Mouse (Mus musculus): ENCODE results near the gene Bcorl1.

Bcorl1 gene

DNA sequence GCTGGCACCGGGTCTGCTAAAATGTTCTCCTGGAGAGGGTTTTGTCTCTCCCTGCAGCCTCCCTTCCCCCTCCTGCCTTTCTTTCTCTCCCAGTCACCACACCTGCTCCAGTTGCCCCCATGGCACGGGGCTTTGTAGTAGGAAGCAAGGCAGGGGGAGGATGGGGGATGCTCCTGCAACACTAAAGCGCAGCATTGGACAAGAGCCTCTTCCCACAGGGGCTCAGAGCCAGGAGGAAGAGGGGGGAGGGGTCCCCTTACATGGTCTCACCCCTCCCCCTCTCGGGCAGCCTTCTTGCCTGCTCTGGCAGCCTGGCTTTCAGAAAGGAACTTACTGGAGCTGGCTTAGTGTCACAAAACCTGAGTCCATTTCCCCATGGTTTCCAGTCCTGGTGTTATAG, 44.8 kb downstream of the Bcorl1 start:
- in situ Hi-C loops (cut with MboI; ENCODE audit: low sequenced_read_pairs), result no loop called here

DNA sequence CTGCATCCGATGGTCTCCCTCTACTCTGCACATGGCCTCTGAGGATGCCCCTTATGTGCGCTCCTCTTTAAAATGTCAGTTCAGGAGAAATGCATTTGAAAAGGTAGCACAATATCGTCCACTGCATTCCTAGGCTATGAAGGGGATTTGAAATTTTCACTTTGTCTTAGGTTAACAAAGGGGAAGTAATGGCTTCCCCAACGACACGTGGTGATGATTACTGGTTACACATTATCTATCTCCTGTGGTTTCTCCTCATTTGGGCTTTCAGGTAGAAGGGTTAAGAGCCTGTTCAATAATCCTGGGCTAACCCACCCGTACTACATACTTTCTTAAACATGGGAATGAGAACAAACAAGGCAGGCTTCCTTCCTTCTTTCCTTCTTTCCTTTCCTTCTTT, 48.2 kb downstream of the Bcorl1 start:
- in situ Hi-C loops (cut with MboI; ENCODE audit: low sequenced_read_pairs), result no loop called here

DNA sequence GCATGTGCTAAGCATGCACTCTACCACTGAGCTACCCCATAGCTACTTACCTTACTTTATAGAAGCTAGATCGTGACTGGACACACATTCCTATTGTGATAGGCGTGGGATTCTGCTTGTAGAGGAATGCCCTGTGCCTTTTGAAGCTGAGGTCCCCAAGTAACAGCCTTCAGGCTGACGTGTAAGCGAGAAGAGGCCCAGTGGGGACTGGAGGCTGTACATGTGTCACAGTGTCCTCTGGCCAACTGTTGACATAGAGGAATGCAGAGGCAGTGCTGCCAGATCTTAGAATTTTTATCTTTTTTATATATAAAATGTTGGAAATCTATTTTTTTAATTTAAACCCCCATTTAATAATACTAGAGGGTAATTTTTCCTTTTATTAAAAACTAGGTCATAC, 58.8 kb downstream of the Bcorl1 start:
- in situ Hi-C loops (cut with MboI; ENCODE audit: low sequenced_read_pairs), result loop anchor here (25.0 kb wide), 1 partner anchor 413 kb away; no protein-coding TSS in a partner anchor

DNA sequence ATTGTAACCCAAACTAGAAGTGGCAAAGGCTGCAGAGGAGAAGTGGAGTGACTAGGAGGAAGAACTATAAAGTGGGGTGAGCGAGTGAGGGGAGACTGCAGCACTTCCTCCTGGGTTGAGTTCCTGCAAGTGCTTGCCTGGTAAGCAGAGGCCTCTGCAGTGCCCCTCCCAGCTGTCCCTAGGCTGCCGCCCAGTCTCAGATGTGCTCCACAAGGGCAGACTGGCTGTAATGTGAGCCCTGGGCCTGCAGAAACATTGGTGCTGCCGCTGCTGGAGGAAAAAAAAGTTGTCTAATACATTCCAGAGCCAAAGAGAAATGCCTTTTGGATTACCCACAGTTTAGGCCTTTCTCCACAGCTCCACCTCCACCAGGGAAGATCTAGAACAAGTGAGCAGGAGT, 64.0 kb downstream of the Bcorl1 start:
- in situ Hi-C loops (cut with MboI; ENCODE audit: low sequenced_read_pairs), result loop anchor here (25.0 kb wide), 1 partner anchor 418 kb away; no protein-coding TSS in a partner anchor

DNA sequence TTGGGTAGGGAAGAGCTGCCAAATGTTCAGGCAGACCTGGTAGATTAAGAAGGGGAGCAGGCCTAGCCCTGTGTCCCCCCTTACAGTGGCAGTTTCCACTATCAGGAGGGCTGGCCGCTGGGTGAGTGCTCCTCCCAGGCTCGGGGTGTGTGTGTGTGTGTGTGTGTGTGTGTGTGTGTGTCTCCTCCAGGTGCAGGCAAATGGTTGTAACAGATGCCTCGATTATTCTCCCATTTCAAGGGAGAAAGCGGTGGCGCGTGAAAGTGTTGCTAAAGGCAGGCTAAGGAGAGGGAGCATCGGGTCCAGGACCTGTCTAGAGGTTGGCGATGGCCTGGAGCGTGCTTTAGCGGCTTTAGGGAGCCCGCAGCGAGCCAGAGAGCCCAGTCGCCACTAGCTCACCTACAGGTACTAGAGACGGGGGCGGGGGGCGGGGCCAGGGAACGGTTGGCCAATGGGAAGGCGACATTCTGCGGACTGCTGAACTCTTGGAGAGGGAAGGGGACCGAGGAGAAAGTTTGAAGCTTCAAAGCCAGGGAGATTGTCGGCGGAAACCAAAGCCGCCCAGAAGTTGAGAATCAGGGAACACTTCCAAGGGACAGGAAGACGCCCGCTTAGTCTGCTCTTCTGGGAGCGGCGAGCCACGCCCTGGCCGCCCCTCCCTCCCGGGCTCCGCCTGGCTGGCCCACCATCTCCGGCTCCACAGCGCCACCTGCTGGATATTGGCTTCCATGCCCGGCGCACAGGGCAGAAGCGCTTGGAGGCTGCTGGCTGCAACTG, 68.6 kb downstream of the Bcorl1 start:
- in situ Hi-C loops (cut with MboI; ENCODE audit: low sequenced_read_pairs), result loop anchor here (10.0 to 25.0 kb wide), 2 partner anchors 55 to 422 kb away; partner anchors contain the start of gene Elf4

DNA sequence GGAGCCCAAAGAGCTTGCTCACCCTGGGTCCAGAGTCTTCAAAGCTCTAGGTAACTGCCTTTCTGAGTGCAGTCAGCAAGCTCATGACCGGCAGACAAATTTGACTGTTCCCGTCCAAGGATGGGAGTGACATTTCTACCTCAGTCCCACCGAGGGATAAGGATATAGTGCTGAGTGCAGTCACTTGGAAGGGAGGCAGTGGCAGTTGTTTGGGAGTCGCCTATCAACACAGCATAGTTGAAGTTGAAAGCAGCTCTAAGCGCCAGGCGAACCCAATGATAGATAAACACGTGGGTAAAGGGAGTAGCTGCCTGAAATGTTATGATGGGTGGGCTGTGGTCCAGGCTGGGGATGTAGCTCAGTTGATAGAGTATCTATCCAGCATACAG, 69.2 kb downstream of the Bcorl1 start:
- in situ Hi-C loops (cut with MboI; ENCODE audit: low sequenced_read_pairs), result loop anchor here (10.0 to 25.0 kb wide), 2 partner anchors 54 to 423 kb away; partner anchors contain the start of gene Elf4

DNA sequence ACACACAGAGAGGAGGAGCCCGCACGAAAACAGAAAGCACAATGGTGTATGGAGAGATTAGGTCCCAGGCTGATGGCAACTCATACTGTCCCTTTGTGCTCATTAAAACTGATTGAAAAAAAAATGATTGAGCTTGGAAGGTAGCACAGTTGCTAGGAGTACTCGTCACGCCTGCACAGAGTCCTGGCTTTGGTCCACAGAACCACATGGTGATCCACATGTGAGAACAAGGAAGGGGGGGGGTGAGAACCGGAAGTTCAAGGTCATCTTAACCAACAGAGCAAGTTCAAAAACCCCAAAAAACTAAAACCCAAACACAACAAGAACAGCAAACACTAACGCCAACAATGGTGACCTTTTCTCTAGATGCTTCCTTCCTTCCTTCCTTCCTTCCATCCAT, 71.5 kb downstream of the Bcorl1 start:
- in situ Hi-C loops (cut with MboI; ENCODE audit: low sequenced_read_pairs), result loop anchor here (10.0 to 25.0 kb wide), 2 partner anchors 52 to 425 kb away; partner anchors contain the start of gene Elf4

DNA sequence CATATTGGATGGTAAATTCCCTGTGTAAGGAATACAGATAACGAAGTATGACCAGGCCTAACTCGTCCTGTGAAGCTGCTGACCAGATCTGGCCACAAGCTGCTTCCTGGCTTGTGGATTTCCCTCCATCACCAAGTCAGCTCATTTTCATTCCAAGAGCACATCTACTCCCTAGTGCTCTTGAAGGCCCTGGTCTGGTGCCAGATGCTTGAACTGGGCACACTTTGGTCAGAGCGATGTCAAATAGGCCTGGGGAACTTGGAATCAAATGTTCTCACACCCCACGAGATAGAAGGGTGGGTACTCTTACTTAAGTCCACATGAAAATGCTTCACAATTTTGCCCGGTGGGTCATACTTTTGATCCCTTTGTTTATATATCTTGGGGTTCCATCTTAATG, 73.1 kb downstream of the Bcorl1 start:
- in situ Hi-C loops (cut with MboI; ENCODE audit: low sequenced_read_pairs), result loop anchor here (10.0 to 25.0 kb wide), 2 partner anchors 51 to 427 kb away; partner anchors contain the start of gene Elf4

DNA sequence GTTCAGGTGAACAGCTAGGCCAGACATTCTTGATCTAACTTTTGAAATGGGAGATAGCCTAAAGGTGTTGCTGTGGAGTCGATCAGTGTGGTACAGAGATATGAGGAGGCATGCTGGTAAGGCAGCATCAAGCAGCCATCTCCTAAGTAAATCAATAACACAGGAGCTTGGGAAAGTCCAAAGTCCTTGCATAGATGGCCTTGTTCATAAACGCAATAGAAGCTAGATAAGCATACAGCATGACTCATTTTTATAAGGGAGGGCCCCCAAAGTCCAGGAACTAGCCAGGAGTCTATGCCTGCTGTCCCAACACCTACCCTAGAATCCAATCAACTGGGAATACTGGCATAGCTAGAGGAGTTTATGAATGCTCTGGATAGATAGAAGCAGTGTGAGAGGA, 77.3 kb downstream of the Bcorl1 start:
- in situ Hi-C loops (cut with MboI; ENCODE audit: low sequenced_read_pairs), result loop anchor here (10.0 to 25.0 kb wide), 2 partner anchors 46 to 431 kb away; partner anchors contain the start of gene Elf4

DNA sequence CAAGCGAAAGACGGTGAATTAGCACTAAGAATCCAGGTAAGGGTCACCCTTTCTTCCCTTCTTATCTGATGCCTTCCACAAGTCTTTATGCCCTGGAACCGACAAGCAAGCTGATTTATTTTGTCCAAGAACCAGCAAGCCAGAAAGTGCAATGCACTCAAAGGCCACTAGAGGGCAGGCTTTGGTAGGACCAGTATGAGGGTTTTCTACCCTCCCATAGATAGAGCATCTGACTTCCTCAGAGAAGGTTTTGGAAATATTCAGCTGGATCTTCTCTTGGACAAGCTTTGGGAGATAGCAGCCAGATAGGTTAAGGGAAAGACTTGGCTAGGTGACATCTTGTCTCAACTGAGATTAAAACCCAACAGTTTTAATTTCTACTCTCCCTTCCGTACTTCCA, 81.8 kb downstream of the Bcorl1 start:
- in situ Hi-C loops (cut with MboI; ENCODE audit: low sequenced_read_pairs), result loop anchor here (10.0 to 25.0 kb wide), 2 partner anchors 112 to 436 kb away; no protein-coding TSS in a partner anchor

DNA sequence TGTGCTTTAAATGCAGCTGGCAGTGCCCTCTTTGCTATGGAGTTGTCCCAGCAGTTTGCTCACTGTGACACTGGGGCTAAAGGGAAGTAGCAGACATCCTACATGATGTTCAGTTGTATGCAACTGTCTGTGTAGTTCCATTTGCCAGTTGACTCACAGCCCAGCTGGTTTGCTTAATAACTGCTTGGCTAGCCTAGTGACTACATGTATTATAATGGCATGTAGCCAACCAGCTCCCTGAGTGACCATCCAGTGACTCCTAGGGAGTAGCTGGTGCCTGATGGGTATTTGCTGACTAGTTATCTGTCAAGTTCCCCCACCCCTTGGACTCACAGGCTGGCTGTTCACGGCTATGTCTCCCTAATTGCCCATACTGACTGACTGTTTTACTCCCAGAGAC, 82.5 kb downstream of the Bcorl1 start:
- in situ Hi-C loops (cut with MboI; ENCODE audit: low sequenced_read_pairs), result loop anchor here (10.0 to 25.0 kb wide), 2 partner anchors 111 to 436 kb away; no protein-coding TSS in a partner anchor

DNA sequence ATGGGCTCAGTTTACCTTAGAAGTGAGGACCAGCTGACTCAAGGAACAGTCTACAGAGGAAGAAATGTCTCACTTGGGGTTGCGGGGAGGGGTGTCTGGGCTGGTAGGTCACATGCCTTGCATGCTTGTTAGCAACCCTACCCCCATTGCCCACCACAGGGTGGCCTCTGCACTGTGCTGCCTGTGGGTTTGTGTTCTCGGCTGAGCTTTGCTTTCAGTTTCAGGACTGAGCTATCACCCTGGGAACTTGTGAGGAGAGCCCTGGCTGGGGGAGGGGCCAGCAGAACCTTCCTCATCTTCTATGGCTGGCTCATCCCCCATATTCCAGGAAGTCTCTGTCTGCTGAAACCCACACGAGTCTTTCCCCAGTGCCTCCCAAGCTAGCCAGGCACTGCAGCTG, 83.4 kb downstream of the Bcorl1 start:
- in situ Hi-C loops (cut with MboI; ENCODE audit: low sequenced_read_pairs), result loop anchor here (10.0 to 25.0 kb wide), 2 partner anchors 110 to 437 kb away; no protein-coding TSS in a partner anchor

DNA sequence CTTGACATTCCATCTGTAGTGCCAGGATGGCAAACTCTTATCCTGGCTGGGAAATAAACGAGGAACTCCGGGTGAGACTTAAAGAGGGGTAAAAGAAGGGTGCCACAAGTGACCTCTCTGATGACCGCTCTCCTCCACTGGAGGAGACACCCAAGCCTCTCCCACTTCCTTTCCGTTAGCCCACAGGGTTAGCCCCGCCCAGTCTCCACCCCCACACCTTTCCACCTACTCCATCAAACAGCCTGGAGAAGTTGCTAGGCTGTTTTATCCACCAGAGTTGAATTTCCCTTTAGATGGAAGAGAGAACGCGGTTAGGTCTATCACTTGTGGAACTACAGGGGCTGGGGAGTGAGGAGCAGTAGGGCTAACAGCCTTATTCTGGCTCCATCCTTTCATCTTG, 84.1 kb downstream of the Bcorl1 start:
- in situ Hi-C loops (cut with MboI; ENCODE audit: low sequenced_read_pairs), result loop anchor here (10.0 kb wide), 1 partner anchor 110 kb away; no protein-coding TSS in a partner anchor

DNA sequence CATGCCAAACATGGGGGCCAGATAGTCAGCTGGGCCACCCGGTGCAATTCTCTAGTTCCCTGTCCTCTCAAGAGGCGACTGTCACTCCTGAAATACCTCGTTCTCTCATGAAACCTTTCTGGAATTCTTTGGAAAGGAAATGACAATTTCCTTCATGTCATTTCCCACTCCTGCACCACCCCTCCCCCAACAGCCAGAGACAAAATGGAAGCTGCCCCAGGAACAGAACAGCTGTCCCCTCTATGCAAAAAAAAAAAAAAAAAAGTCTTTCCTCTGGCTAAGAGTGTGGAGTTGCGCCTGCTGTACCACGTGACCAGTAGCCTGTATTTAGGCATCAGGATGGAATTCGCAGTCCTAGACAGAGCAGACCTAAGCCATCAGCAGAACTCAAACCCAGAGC, 87.1 kb downstream of the Bcorl1 start:
- in situ Hi-C loops (cut with MboI; ENCODE audit: low sequenced_read_pairs), result loop anchor here (10.0 kb wide), 1 partner anchor 107 kb away; no protein-coding TSS in a partner anchor

DNA sequence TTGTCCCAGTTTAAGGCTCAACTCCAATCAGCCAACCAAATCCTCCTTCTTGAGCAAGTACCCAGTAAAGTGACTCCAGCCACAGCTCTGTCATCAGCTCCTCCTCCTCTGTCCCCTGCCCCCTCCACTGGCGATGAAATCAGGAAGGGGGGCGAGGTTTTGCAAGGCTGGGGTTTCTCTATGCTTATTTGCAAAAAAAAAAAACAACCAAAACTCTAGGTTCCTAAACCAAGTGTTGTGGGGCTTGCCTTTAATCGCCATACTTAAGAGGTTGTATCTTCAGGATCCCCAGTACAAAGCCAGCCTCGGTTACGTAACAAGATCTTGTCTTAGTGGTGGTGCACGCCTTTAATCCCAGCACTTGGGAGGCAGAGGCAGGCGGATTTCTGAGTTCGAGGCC, 87.5 kb downstream of the Bcorl1 start:
- in situ Hi-C loops (cut with MboI; ENCODE audit: low sequenced_read_pairs), result loop anchor here (10.0 kb wide), 1 partner anchor 106 kb away; no protein-coding TSS in a partner anchor

DNA sequence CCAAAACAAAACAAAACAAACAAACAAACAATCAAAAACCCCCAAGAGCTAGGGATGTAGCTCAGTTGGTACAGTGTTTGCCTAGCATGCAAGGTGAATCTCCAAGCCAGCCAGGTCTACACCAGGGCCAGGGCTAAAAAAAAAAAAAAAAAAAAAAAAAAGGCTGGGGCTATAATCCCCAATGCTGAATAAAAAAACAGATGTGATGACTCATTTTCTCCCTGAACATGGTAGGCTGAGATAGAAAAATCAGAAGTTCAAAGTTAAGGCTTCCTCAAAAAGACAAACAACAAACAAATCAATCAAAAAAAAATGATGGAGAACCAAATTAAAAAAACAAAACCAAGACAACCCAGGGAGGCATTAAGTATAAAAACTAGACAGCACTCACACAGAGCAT, 87.9 kb downstream of the Bcorl1 start:
- in situ Hi-C loops (cut with MboI; ENCODE audit: low sequenced_read_pairs), result loop anchor here (10.0 kb wide), 1 partner anchor 106 kb away; no protein-coding TSS in a partner anchor

DNA sequence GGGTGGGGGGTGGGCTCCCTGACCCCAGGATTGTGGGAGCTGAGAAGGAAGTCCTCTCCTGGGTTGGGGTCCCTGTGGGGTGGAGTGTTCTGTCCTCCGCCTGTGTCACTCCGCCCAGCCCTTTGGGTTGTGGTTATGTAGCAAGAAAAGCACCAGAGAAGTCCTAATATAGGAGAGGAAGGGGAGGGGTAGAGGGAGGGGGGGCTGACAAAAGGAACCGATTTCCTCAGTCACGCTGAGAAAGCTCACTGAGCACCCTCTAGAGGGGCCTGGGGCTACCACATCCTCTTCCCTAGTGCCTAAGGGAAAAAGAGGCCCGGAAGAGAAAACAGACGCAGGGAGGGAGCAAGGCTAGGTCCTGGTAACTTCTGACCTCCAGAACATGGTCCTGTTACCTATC, 88.4 kb downstream of the Bcorl1 start:
- in situ Hi-C loops (cut with MboI; ENCODE audit: low sequenced_read_pairs), result loop anchor here (10.0 kb wide), 1 partner anchor 105 kb away; no protein-coding TSS in a partner anchor

DNA sequence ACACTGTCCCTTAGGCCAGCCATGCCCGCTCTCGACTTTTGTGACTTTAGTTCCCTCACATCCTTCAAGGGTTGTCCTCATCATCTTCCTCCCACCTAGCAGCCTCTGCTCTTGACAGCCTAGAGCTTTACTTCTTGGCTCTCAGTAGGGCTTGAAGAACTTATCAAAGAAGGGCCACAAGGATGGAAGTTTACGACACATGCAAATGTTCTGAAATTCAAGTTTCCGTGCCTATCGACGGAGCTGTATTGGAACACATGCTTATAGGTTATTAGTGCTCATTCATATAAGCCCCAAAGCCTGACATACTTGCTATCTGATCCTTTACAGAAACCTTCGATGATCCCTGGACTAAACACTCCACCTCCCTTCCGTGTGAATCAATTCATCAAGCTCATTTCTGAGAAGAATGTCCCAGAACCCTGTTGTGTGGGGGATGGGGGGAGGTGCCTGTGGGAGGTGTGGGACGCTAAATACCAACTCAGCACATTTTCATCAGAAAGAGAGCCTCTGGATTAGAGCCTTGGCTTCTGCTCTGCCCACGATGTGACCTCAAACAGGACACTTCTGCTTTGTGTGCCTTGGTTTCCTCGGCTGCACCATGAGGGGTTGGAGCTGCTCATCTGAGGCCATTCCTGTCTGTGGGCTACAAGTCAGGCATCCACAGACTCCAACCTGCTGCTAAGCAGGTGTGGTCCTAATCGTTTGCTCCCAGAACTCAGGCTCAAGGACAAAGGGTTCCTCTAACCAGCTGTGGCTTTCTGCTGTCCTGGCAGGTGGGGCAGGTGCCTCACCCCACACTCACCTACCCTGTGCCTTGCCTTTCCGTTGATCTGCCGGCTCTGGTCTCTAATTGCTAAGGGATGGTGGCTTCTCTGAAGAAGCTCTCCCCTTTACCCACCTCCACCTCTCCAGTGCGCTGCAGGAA, 91.7 kb downstream of the Bcorl1 start:
- in situ Hi-C loops (cut with MboI; ENCODE audit: low sequenced_read_pairs), result no loop called here

DNA sequence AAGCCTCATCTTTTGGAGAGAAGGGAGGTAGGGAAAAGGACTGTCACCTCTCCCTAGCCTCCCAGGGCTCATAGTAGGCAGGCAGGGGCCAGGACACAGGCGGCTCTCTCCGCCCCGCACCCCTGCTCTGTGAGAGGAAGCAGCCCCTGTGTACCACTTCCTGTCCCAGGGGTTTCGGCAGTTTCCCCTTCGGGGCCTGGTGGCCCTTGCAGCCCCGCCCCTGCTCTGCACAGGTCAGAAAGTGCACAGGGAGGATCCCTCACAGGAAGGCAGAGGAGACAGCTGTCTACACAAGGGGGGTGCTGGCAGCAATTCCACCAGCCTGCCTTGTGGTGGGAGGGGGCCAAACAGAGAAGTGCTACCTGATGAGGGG, 92.4 kb downstream of the Bcorl1 start:
- in situ Hi-C loops (cut with MboI; ENCODE audit: low sequenced_read_pairs), result no loop called here

DNA sequence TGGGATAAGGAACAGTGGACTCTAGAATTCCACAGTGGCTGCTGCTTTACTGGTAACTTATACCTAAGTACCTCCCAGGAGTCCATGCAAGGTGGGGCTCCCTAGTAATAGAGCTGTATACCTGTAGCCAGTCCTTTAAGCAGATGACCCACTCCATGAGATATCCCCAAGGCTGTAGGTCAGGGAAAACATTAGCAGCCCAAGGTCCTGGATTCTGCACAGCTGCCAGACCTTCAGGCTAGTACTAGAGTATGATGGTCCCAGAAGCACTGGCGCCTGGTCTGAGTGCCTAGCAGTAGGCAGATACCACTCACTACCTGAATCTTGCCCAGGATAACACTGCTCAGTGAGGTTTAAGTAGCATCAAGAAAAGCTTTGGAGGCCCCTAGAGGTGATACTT, 93.1 kb downstream of the Bcorl1 start:
- in situ Hi-C loops (cut with MboI; ENCODE audit: low sequenced_read_pairs), result no loop called here

DNA sequence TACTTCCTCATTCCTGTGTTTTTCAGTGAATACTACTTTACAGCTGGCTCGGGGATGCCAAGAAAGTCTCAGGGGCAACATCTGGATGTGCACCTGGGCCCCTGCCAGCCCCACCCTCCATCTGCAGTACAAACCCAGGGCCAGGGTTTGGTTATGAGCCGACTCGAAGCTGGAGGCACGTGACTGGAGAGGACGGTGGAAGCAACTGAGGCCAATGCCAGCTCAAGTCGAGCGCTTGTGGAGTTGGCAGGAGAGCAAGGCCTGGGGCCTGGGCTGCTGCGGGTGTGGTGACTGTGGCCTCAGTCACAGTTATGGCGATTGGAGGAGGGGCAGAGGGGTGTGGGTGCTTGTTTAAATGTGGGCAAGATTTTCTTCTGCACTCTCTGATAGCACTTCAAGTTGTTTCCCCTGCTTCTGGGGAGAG, 94.3 kb downstream of the Bcorl1 start:
- in situ Hi-C loops (cut with MboI; ENCODE audit: low sequenced_read_pairs), result no loop called here

Measured in CH12F3 (cell line).